Mouse (Mus musculus) neural tube, embryonic 14.5 days (tissue): ENCODE measurements at regions not wholly inside any gene's neighbourhood (a gene's known extent, or its start where the extent isn't known, plus 50 kb on each side); places are given as distances from the start of the nearest gene placed in this dataset.

Experiments
- ATAC-seq: fragments of 200-750 bp; cut with Nextera tagmentation; 2 replicates; pipeline ENCODE4 v1.8.0; 2017; ENCODE audit warnings: low read depth, mild to moderate bottlenecking, moderate TSS enrichment, moderate library complexity
- H3K27ac ChIP-seq: fragments of 300-500 bp; sonication (generic); 2 replicates; pipeline ENCODE4 v1.5.1; 2014; ENCODE audit warnings: low read depth, mild to moderate bottlenecking, control low read depth, low read length, moderate library complexity, mixed read lengths
- H3K27me3 ChIP-seq: fragments of 300-500 bp; sonication (generic); 2 replicates; pipeline ENCODE4 v1.6.1; 2014; ENCODE audit warnings: low read length; ENCODE audit not compliant: control insufficient read depth, insufficient read depth
- H3K36me3 ChIP-seq: fragments of 300-500 bp; sonication (generic); 2 replicates; pipeline ENCODE4 v1.6.1; 2014; ENCODE audit warnings: low read length, mixed read lengths; ENCODE audit not compliant: control insufficient read depth, insufficient read depth
- H3K4me1 ChIP-seq: fragments of 300-500 bp; sonication (generic); 2 replicates; pipeline ENCODE4 v1.6.1; 2014; ENCODE audit warnings: low read length; ENCODE audit not compliant: control insufficient read depth, insufficient read depth
- H3K4me2 ChIP-seq: fragments of 300-500 bp; sonication (generic); 2 replicates; pipeline ENCODE4 v1.6.1; 2014; ENCODE audit warnings: mild to moderate bottlenecking, low read depth, low read length, control low read depth
- H3K4me3 ChIP-seq: fragments of 300-500 bp; sonication (generic); 2 replicates; pipeline ENCODE4 v1.5.1; 2014; ENCODE audit warnings: low read depth, low read length, control low read depth, mixed read lengths
- H3K9ac ChIP-seq: fragments of 300-500 bp; sonication (generic); replicated peaks from 2 replicates; pipeline ENCODE4 v1.6.1; 2014; ENCODE audit warnings: low read depth, mild to moderate bottlenecking, control low read depth, low read length, mixed read lengths
- H3K9me3 ChIP-seq: fragments of 300-500 bp; sonication (generic); 2 replicates; pipeline ENCODE4 v1.6.1; 2016; ENCODE audit warnings: low read length; ENCODE audit not compliant: control insufficient read depth
- WGBS: fragments of 180-500 bp; shearing (Covaris S2); extraction: QIAGEN DNeasy Blood & Tissue Kit; methylation state at CpG from one replicate; pipeline ENCODE4 v1.1.7; 2014; 5-methylcytosine and 5-hydroxymethylcytosine counted together

GRCm38 (mm10) chr1:144330365-144331050 lies 81.5 kb upstream of the Rgs1 start:
- no peaks in the 10 kb centered on the region for H3K36me3 ChIP-seq
- no peaks in the 10 kb centered on the region for H3K9me3 ChIP-seq
- no peak overlapping the region for H3K4me2 ChIP-seq
- no peaks in the 10 kb centered on the region for H3K4me1 ChIP-seq
- no peak for ATAC-seq
- no peak overlapping the region for H3K9ac ChIP-seq
- H3K4me3 ChIP-seq, result no peak overlapping the region
- 87% methylated on average over 8 of the region's 8 CpGs for WGBS
- H3K27ac ChIP-seq, result no peak overlapping the region
- H3K27me3 ChIP-seq, result no peaks in the 10 kb centered on the region

GRCm38 (mm10) chr1:144319406-144319805 lies 70.4 kb upstream of the Rgs1 start:
- no peak for ATAC-seq
- H3K9ac ChIP-seq, result no peak overlapping the region
- no peak overlapping the region for H3K4me2 ChIP-seq
- no peaks in the 10 kb centered on the region for H3K36me3 ChIP-seq
- WGBS, result 83% methylated on average over 6 of the region's 6 CpGs
- no peaks in the 10 kb centered on the region for H3K4me1 ChIP-seq
- H3K27ac ChIP-seq, result no peak overlapping the region
- no peaks in the 10 kb centered on the region for H3K9me3 ChIP-seq
- no peaks in the 10 kb centered on the region for H3K27me3 ChIP-seq
- H3K4me3 ChIP-seq, result no peak overlapping the region

- Histone ChIP-seq H3K36me3 (no peaks in the 10 kb centered on the region), H3K4me3 (no peak overlapping the region), H3K27me3 (no peaks in the 10 kb centered on the region), H3K27ac (no peak overlapping the region), H3K4me2 (no peak overlapping the region), H3K4me1 (no peaks in the 10 kb centered on the region), H3K9ac (no peak overlapping the region), H3K9me3 (no peaks in the 10 kb centered on the region)
- ATAC-seq, result no peak
- WGBS, result 72% methylated on average over 1 of the region's 1 CpGs
Measured at GRCm38 (mm10) chr1:144318289-144318688, 69.2 kb upstream of the Rgs1 start.

GRCm38 (mm10) chr1:144317560-144317959 lies 68.5 kb upstream of the Rgs1 start:
- no peaks in the 10 kb centered on the region for H3K9me3 ChIP-seq
- no peak overlapping the region for H3K4me2 ChIP-seq
- no peak overlapping the region for H3K27ac ChIP-seq
- no peaks in the 10 kb centered on the region for H3K36me3 ChIP-seq
- no peak for ATAC-seq
- H3K4me1 ChIP-seq, result no peaks in the 10 kb centered on the region
- no peak overlapping the region for H3K9ac ChIP-seq
- no peak overlapping the region for H3K4me3 ChIP-seq
- 89% methylated on average over 3 of the region's 3 CpGs for WGBS
- no peaks in the 10 kb centered on the region for H3K27me3 ChIP-seq

- no peaks in the 10 kb centered on the region for H3K27me3 ChIP-seq
- H3K4me1 ChIP-seq, result no peaks in the 10 kb centered on the region
- H3K9ac ChIP-seq, result no peak overlapping the region
- WGBS, result 85% methylated on average over 2 of the region's 2 CpGs
- no peak overlapping the region for H3K27ac ChIP-seq
- H3K4me2 ChIP-seq, result no peak overlapping the region
- no peaks in the 10 kb centered on the region for H3K9me3 ChIP-seq
- H3K36me3 ChIP-seq, result no peaks in the 10 kb centered on the region
- no peak overlapping the region for H3K4me3 ChIP-seq
- no peak for ATAC-seq
Measured at GRCm38 (mm10) chr1:144316251-144316650, 67.2 kb upstream of the Rgs1 start.

- WGBS, result 85% methylated on average over 2 of the region's 2 CpGs
- ATAC-seq, result no peak
- H3K4me3 ChIP-seq, result no peak overlapping the region
Measured at GRCm38 (mm10) chr1:144314382-144314781, 65.3 kb upstream of the Rgs1 start.

GRCm38 (mm10) chr1:144313318-144313717 lies 64.3 kb upstream of the Rgs1 start:
- H3K9me3 ChIP-seq, result no peaks in the 10 kb centered on the region
- no peak overlapping the region for H3K9ac ChIP-seq
- H3K4me2 ChIP-seq, result no peak overlapping the region
- no peak for ATAC-seq
- H3K36me3 ChIP-seq, result no peaks in the 10 kb centered on the region
- no peak overlapping the region for H3K4me3 ChIP-seq
- H3K27ac ChIP-seq, result no peak overlapping the region
- no peaks in the 10 kb centered on the region for H3K27me3 ChIP-seq
- no peaks in the 10 kb centered on the region for H3K4me1 ChIP-seq
- 89% methylated on average over 1 of the region's 1 CpGs for WGBS

More at GRCm38 (mm10) chr1:144314382-144314781, 65.3 kb upstream of the Rgs1 start:
- H3K27ac ChIP-seq, result no peak overlapping the region
- H3K9ac ChIP-seq, result no peak overlapping the region
- H3K4me1 ChIP-seq, result no peaks in the 10 kb centered on the region
- no peak overlapping the region for H3K4me2 ChIP-seq
- no peaks in the 10 kb centered on the region for H3K27me3 ChIP-seq
- no peaks in the 10 kb centered on the region for H3K36me3 ChIP-seq
- no peaks in the 10 kb centered on the region for H3K9me3 ChIP-seq

GRCm38 (mm10) chr1:144309901-144310300 lies 60.9 kb upstream of the Rgs1 start:
- no peak overlapping the region for H3K27ac ChIP-seq
- H3K4me2 ChIP-seq, result no peak overlapping the region
- H3K9ac ChIP-seq, result no peak overlapping the region
- H3K4me3 ChIP-seq, result no peak overlapping the region
- no peaks in the 10 kb centered on the region for H3K27me3 ChIP-seq
- no peaks in the 10 kb centered on the region for H3K9me3 ChIP-seq
- 56% methylated on average over 3 of the region's 3 CpGs for whole genome bisulfite sequencing
- ATAC-seq, result no peak
- H3K36me3 ChIP-seq, result no peaks in the 10 kb centered on the region
- no peaks in the 10 kb centered on the region for H3K4me1 ChIP-seq

GRCm38 (mm10) chr1:144308313-144308712 lies 59.3 kb upstream of the Rgs1 start:
- Histone ChIP-seq H3K9ac (no peak overlapping the region), H3K4me2 (no peak overlapping the region), H3K9me3 (no peaks in the 10 kb centered on the region), H3K36me3 (no peaks in the 10 kb centered on the region), H3K27ac (no peak overlapping the region), H3K27me3 (no peaks in the 10 kb centered on the region), H3K4me3 (no peak overlapping the region), H3K4me1 (no peaks in the 10 kb centered on the region)
- WGBS, result 89% methylated on average over 5 of the region's 5 CpGs
- no peak for ATAC-seq
